Mouse (Mus musculus) kidney, adult 2 months (tissue): ENCODE measurements at regions not wholly inside any gene's neighbourhood (a gene's known extent, or its start where the extent isn't known, plus 50 kb on each side); places are given as distances from the start of the nearest gene placed in this dataset.

Experiments used
- DNase-seq: peaks from one replicate; pipeline ENCODE4 v3.0.0; 2021
- H3K27ac ChIP-seq: fragments of 200-500 bp; 2 replicates; pipeline ENCODE4 v1.5.1; 2012; ENCODE audit warnings: low read depth, low read length, control low read depth, inconsistent platforms; ENCODE audit not compliant: insufficient read depth
- H3K27me3 ChIP-seq: fragments of 200-500 bp; replicated peaks from 2 replicates; pipeline ENCODE4 v1.6.1; 2012; ENCODE audit warnings: mild to moderate bottlenecking, moderate library complexity, low read length, inconsistent platforms; ENCODE audit not compliant: control insufficient read depth, insufficient read depth
- H3K36me3 ChIP-seq: fragments of 200-500 bp; 2 replicates; pipeline ENCODE4 v1.6.1; 2012; ENCODE audit warnings: mild to moderate bottlenecking, moderate library complexity, low read length, inconsistent platforms; ENCODE audit not compliant: control insufficient read depth, insufficient read depth
- H3K4me1 ChIP-seq: fragments of 200-500 bp; 2 replicates; pipeline ENCODE4 v1.6.1; 2011; ENCODE audit warnings: low read length; ENCODE audit not compliant: control insufficient read depth, insufficient read depth
- H3K4me3 ChIP-seq: fragments of 200-500 bp; 2 replicates; pipeline ENCODE4 v1.5.1; 2011; ENCODE audit warnings: mild to moderate bottlenecking, low read depth, low read length, control low read depth; ENCODE audit not compliant: insufficient read depth
- CTCF ChIP-seq: fragments of 200-500 bp; conservative IDR thresholded peaks from 2 replicates; pipeline ENCODE4 v1.5.1; 2011; ENCODE audit warnings: low read depth, mild to moderate bottlenecking, control low read depth, low read length, moderate library complexity, mixed read lengths; ENCODE audit not compliant: insufficient read depth, insufficient read length
- POLR2A ChIP-seq: fragments of 200-500 bp; IDR thresholded peaks from one replicate; pipeline ENCODE4 v1.6.1; 2011; ENCODE audit warnings: low read depth, low read length, control low read depth
- WGBS: fragments of 180-500 bp; shearing (Covaris S2); methylation state at CpG from one replicate; pipeline ENCODE4 v1.1.7; 2018; 5-methylcytosine and 5-hydroxymethylcytosine counted together

DNA sequence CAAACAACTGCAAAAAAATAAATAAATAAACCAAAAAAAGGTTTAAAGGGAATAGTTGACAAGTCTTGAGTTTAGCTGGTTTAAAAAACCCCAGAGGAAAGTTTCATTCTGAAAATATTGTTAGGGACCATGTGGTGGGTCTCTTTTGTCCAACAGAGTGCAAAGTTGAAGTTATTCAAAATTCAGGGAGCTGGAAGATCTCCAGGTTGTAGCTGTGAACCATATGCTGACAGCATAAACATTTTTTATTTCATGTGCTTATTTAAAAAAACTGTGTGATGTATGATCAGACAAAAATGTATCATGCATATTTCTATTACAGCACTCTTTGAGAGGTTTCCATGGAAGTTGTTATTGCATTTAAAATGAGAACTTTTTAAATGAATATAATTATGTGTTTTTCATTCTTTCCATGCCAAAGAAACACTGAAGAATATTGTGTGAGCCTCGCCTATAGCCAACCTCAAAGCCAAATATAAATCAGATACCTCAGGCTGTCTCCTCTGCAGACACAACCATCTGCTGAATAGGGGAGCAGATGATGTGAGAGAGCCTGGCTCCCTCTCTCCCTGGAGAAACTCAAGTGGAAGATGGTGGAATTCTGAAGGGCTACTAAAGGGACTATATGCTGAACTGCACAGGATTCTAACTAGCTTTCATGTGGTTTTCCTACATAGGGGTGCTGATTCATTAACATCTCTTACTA is 413.4 kb upstream of the Impad1 start:
- TF ChIP-seq CTCF (no peak), POLR2A (no peak)
- WGBS: 52% methylated on average over 1 of the region's 1 CpGs
- no peaks in the 10 kb centered on the region for H3K27me3 ChIP-seq
- no peak overlapping the region for H3K4me3 ChIP-seq
- no peak overlapping the region for H3K27ac ChIP-seq
- no peak for DNase-seq
- no peaks in the 10 kb centered on the region for H3K36me3 ChIP-seq
- H3K4me1 ChIP-seq: no peaks in the 10 kb centered on the region

DNA sequence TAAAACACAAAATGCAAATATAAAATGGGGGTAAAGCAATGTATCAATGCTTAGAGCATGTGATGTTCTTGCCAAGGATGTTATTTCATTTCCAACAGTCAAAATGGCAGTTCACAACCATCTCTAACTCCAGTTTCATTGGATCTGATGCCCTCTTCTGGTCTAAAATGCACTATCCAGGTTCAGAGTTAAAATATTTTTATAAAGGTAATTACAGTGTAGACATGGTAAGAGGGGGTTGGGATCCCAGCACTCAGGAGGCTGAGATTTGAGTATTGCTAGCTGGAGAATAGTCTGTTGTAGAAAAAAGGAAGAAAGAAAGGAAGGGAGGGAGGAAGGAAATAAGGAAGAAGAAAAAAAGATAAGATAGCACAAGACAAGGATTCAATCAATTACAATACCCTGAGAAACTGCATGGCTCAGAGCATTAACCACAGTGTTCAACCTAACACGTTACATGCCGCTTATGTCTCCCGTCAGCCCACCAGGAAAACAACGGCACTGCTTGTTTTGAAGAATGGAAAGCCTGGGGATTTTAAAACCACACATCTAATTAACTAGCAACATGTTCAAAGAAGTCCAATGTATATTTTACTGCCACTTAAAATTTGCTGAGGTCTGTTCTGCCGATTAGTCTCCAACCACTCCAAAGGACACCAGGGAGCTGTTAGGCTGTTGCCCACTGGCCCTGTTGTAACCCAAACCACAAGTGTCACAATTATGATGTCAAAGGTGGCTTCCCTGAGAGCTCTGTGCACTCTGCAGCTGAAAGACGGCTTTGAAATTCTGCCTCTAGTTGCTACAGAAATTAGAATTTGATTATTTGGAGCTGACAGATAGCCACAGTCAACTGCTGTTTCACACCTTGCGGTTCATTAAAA is 412.4 kb upstream of the Impad1 start:
- 63% methylated on average over 7 of the region's 7 CpGs for WGBS
- TF ChIP-seq CTCF (no peak), POLR2A (no peak)
- no peaks in the 10 kb centered on the region for H3K4me1 ChIP-seq

DNA sequence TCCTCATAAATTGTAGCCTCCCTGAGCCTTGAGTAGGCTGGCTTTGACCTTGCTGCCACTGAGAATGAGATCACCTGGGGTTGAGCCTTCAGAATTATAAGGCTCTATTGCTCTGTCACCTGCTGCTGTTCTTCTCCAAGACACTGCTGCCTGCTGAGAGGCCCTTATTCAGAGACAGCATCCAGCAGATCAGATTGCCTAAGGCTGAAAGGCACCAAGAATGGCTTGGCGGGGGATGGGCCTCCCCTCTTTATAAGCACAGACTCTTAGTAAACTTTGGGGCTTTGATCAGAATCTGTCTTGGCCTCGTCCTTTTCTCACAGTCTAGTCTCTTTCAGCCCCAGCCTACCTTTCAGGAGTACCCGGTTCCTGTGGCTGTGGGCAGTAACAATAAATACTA is 401.1 kb upstream of the Impad1 start:
- no peaks in the 10 kb centered on the region for H3K36me3 ChIP-seq
- H3K27me3 ChIP-seq: no peaks in the 10 kb centered on the region
- 44% methylated on average over 3 of the region's 3 CpGs for WGBS
- no peak overlapping the region for H3K4me3 ChIP-seq
- H3K4me1 ChIP-seq: no peaks in the 10 kb centered on the region
- no peak overlapping the region for H3K27ac ChIP-seq
- TF ChIP-seq CTCF: no peak
- TF ChIP-seq POLR2A: no peak
- DNase-seq: no peak

More for the DNA sequence above, 412.4 kb upstream of the Impad1 start:
- Histone ChIP-seq H3K27me3 (no peaks in the 10 kb centered on the region), H3K36me3 (no peaks in the 10 kb centered on the region), H3K4me3 (no peak overlapping the region), H3K27ac (no peak overlapping the region)
- no peak for DNase-seq

DNA sequence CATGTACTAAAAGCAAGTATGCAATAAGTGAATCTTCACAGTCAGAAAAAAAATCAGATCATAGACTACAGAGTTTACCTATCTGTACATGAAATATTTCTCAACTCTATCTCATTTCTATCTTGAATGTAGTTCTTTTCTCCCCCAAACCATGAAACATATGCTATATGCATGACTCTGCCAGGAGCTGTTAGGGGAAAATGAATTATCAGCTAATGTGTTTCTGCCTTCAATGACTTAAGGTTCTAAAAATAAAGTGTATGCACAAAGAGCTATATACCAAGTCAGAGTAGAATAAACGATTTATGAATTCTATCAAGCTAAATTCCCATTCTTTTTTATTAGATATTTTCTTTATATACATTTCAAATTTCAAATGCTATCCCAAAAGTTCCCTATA is 388.4 kb upstream of the Impad1 start:
- 58% methylated on average over 1 of the region's 1 CpGs for WGBS
- H3K36me3 ChIP-seq: no peaks in the 10 kb centered on the region

DNA sequence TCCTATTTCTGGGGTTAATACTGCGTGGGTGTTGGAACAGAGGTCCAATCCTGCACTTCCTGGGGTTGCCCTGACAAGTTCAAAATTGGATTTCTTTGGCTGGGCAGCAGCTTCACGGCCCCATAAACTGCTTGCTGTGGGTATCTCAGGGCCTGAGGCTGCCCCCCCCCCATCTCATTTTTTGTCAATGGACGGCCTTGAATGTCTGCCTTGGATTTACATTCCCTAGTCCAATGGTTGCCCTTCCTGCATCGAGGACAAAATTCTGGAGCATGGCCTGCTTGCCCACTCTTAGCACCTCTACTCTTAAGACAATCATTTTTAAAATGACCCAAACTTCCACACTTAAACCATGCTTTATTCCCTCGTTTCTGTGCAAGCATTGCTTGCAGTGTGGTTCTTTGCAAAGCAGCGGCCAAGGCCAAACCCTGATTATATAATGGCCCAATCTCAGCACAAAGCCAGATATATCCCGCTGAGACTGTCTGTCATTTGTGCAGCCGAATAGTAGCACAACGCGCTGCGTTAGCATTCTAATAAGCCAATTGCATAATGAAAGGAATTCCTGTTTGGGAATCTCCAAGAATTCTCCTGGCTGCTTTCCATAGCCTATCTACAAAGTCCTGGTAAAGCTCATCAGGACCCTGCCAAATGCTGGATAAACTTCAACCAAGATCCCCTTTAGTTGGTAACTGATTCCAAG is 386.0 kb upstream of the Impad1 start:
- WGBS: 76% methylated on average over 11 of the region's 11 CpGs
- H3K27me3 ChIP-seq: no peaks in the 10 kb centered on the region
- no peaks in the 10 kb centered on the region for H3K4me1 ChIP-seq
- H3K27ac ChIP-seq: no peak overlapping the region
- DNase-seq: peak; percentile 1
- H3K4me3 ChIP-seq: no peak overlapping the region
- H3K36me3 ChIP-seq: no peaks in the 10 kb centered on the region
- TF ChIP-seq CTCF (no peak), POLR2A (no peak)

More for the DNA sequence above, 388.4 kb upstream of the Impad1 start:
- DNase-seq: no peak
- TF ChIP-seq CTCF (no peak), POLR2A (no peak)
- H3K4me1 ChIP-seq: no peaks in the 10 kb centered on the region
- H3K27ac ChIP-seq: no peak overlapping the region
- H3K27me3 ChIP-seq: no peaks in the 10 kb centered on the region
- H3K4me3 ChIP-seq: no peak overlapping the region

DNA sequence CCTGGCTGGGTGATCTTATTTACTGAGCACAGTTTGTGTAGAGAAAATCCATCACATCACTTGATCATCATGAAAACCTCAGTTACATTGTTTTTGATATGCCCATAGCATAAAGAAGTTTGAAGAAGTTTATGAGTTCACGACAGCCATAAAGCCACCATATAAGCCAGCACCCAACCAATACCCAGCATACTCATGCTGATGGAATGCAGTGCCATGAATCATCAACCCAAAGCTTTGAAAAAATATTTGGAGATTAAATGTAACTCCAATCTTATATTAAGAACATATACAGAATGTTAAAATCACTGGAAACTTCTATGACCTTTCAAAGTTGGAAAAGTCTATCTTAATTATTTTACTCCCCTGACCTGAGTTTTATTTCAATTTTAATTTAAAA is 372.1 kb upstream of the Impad1 start:
- DNase-seq: no peak
- WGBS: 93% methylated on average over 1 of the region's 1 CpGs
- Histone ChIP-seq H3K4me3 (no peak overlapping the region), H3K27me3 (0 out of 2 replicates have a peak, but pooled peaks cover 1% of the 10 kb centered on the region), H3K4me1 (no peaks in the 10 kb centered on the region), H3K27ac (no peak overlapping the region), H3K36me3 (no peaks in the 10 kb centered on the region)
- TF ChIP-seq POLR2A (no peak), CTCF (no peak)
